Mouse (Mus musculus): ENCODE results near the gene Sox1. TPM values are rescaled to one million over a fixed set of nuclear protein-coding genes. Genes with fewer than 3 reads are reported as not detected.
A peak's percentile ranks its signal among the peaks of the same experiment; 100 is the strongest.

The Sox1 gene
- polyA plus RNA-seq, 1 experiment from 2014 or later: 0.51 TPM

- H3K4me3 ChIP-seq: no peak overlapping the region
- H3K9ac ChIP-seq: no peak overlapping the region
- 2% methylated on average over 38 of the region's 38 CpGs for WGBS
- H3K27me3 ChIP-seq: peaks cover 90% of the 10 kb centered on the region
- peaks cover 13% of the 10 kb centered on the region; the same call in 1 of the 2 replicates for H3K4me1 ChIP-seq
- no peak for ATAC-seq (ENCODE audit: insufficient number of reproducible peaks, insufficient read depth, low FRiP score, low TSS enrichment)
- H3K4me2 ChIP-seq (replicated peaks): no peak overlapping the region
- no peaks in the 10 kb centered on the region for H3K9me3 ChIP-seq
- no peaks in the 10 kb centered on the region for H3K36me3 ChIP-seq
- no peak overlapping the region for H3K27ac ChIP-seq
Observed at GRCm38 (mm10) chr8:12390640-12391365, 4.3 kb upstream of the Sox1 start.

GRCm38 (mm10) chr8:12391366-12392250 is 3.5 kb upstream of the Sox1 start:
- H3K27ac ChIP-seq: no peak overlapping the region
- 0 out of 2 replicates have a peak, but pooled peaks have one; percentile 37 for ATAC-seq (ENCODE audit: insufficient number of reproducible peaks, insufficient read depth, low FRiP score, low TSS enrichment)

GRCm38 (mm10) chr8:12392801-12393200 is 2.3 kb upstream of the Sox1 start:
- Histone ChIP-seq H3K9me3 (no peaks in the 10 kb centered on the region), H3K4me1 (peaks cover 11% of the 10 kb centered on the region; the same call in 1 of the 2 replicates), H3K9ac (no peak overlapping the region), H3K4me2 (replicated peaks) (no peak overlapping the region), H3K27me3 (peaks cover 90% of the 10 kb centered on the region), H3K27ac (no peak overlapping the region), H3K36me3 (no peaks in the 10 kb centered on the region), H3K4me3 (no peak overlapping the region)
- 22% methylated on average over 1 of the region's 1 CpGs for WGBS
- ATAC-seq (ENCODE audit: insufficient number of reproducible peaks, insufficient read depth, low FRiP score, low TSS enrichment): no peak

More at GRCm38 (mm10) chr8:12391366-12392250, 3.5 kb upstream of the Sox1 start:
- H3K4me3 ChIP-seq: no peak overlapping the region
- H3K4me2 ChIP-seq (replicated peaks): no peak overlapping the region
- H3K36me3 ChIP-seq: no peaks in the 10 kb centered on the region
- WGBS: 1% methylated on average over 37 of the region's 37 CpGs
- peaks cover 92% of the 10 kb centered on the region for H3K27me3 ChIP-seq
- H3K9me3 ChIP-seq: no peaks in the 10 kb centered on the region
- H3K9ac ChIP-seq: no peak overlapping the region
- peaks cover 11% of the 10 kb centered on the region; the same call in 1 of the 2 replicates for H3K4me1 ChIP-seq

GRCm38 (mm10) chr8:12394385-12395000 is 602 bp upstream of the Sox1 start:
- Histone ChIP-seq H3K36me3 (no peaks in the 10 kb centered on the region), H3K27ac (no peak overlapping the region), H3K9me3 (no peaks in the 10 kb centered on the region), H3K9ac (no peak overlapping the region), H3K27me3 (peaks cover 85% of the 10 kb centered on the region), H3K4me2 (replicated peaks) (peak overlapping the region; percentile 60), H3K4me1 (peaks cover 11% of the 10 kb centered on the region; the same call in 1 of the 2 replicates), H3K4me3 (peak overlapping the region; percentile 38)
- WGBS: under 1% methylated on average over 22 of the region's 22 CpGs
- ATAC-seq (ENCODE audit: insufficient number of reproducible peaks, insufficient read depth, low FRiP score, low TSS enrichment): no peak

GRCm38 (mm10) chr8:12396501-12397345 is 1.6 kb downstream of the Sox1 start:
- WGBS: under 1% methylated on average over 84 of the region's 118 CpGs
- peak overlapping the region; percentile 23; the same call in 1 of the 2 replicates for H3K27ac ChIP-seq

GRCm38 (mm10) chr8:12397346-12397925 is 2.3 kb downstream of the Sox1 start:
- WGBS: under 1% methylated on average over 58 of the region's 59 CpGs
- Histone ChIP-seq H3K9me3 (no peaks in the 10 kb centered on the region), H3K27ac (0 out of 2 replicates have a peak overlapping the region, but pooled peaks have one; percentile 23), H3K36me3 (no peaks in the 10 kb centered on the region), H3K4me1 (peaks cover 11% of the 10 kb centered on the region; the same call in 1 of the 2 replicates), H3K4me3 (peak overlapping the region; percentile 38), H3K27me3 (peaks cover 85% of the 10 kb centered on the region), H3K4me2 (replicated peaks) (peak overlapping the region; percentile 44), H3K9ac (no peak overlapping the region)
- ATAC-seq (ENCODE audit: insufficient number of reproducible peaks, insufficient read depth, low FRiP score, low TSS enrichment): no peak

More at GRCm38 (mm10) chr8:12396501-12397345, 1.6 kb downstream of the Sox1 start:
- peak overlapping the region; percentile 38 for H3K4me3 ChIP-seq
- H3K9me3 ChIP-seq: no peaks in the 10 kb centered on the region
- H3K27me3 ChIP-seq: peaks cover 85% of the 10 kb centered on the region
- H3K4me2 ChIP-seq (replicated peaks): peak overlapping the region; percentile 44
- no peak for ATAC-seq (ENCODE audit: insufficient number of reproducible peaks, insufficient read depth, low FRiP score, low TSS enrichment)
- H3K36me3 ChIP-seq: no peaks in the 10 kb centered on the region
- peaks cover 11% of the 10 kb centered on the region; the same call in 1 of the 2 replicates for H3K4me1 ChIP-seq
- 0 out of 2 replicates have a peak overlapping the region, but pooled peaks have one; percentile 3 for H3K9ac ChIP-seq

- no peak overlapping the region for H3K9ac ChIP-seq
- H3K4me3 ChIP-seq: no peak overlapping the region
- H3K27me3 ChIP-seq: peaks cover 85% of the 10 kb centered on the region
- no peak for ATAC-seq (ENCODE audit: insufficient number of reproducible peaks, insufficient read depth, low FRiP score, low TSS enrichment)
- H3K27ac ChIP-seq: no peak overlapping the region
- no peaks in the 10 kb centered on the region for H3K36me3 ChIP-seq
- no peaks in the 10 kb centered on the region for H3K9me3 ChIP-seq
- no peak overlapping the region for H3K4me2 ChIP-seq (replicated peaks)
- 2% methylated on average over 21 of the region's 21 CpGs for WGBS
- peaks cover 11% of the 10 kb centered on the region; the same call in 1 of the 2 replicates for H3K4me1 ChIP-seq
Observed at GRCm38 (mm10) chr8:12398011-12398945, 3.2 kb downstream of the Sox1 start.

- 0% methylated on average over 5 of the region's 5 CpGs for WGBS
- Histone ChIP-seq H3K27me3 (peaks cover 89% of the 10 kb centered on the region), H3K4me3 (no peak overlapping the region), H3K4me2 (replicated peaks) (no peak overlapping the region), H3K27ac (no peak overlapping the region), H3K4me1 (peaks cover 11% of the 10 kb centered on the region; the same call in 1 of the 2 replicates), H3K36me3 (no peaks in the 10 kb centered on the region), H3K9me3 (no peaks in the 10 kb centered on the region), H3K9ac (no peak overlapping the region)
- ATAC-seq (ENCODE audit: insufficient number of reproducible peaks, insufficient read depth, low FRiP score, low TSS enrichment): no peak
Observed at GRCm38 (mm10) chr8:12399421-12400205, 4.5 kb downstream of the Sox1 start.
